Mouse (Mus musculus) adrenal gland, adult 8-10 months (tissue): ENCODE data around the gene Sptbn4. TPM values are rescaled to one million over a fixed set of nuclear protein-coding genes. Genes with fewer than 3 reads are reported as not detected.
"Not testable (repeated sequence)": the region's sequence is repeated elsewhere in the genome, so short reads cannot be mapped to it uniquely, and the experiment has no call there.

Experiments used
- DNase-seq: peaks from one replicate; pipeline ENCODE4 v3.0.0; 2022
- total RNA-seq, 4 experiments: library from RNA; stranded (reverse); gene quantifications; 2 replicates each; pipeline ENCODE4 v1.2.4; 2022

The Sptbn4 gene
- total RNA-seq = 1 to 10 TPM; 3.0 to 8.0 (median 4.9) TPM

DNA sequence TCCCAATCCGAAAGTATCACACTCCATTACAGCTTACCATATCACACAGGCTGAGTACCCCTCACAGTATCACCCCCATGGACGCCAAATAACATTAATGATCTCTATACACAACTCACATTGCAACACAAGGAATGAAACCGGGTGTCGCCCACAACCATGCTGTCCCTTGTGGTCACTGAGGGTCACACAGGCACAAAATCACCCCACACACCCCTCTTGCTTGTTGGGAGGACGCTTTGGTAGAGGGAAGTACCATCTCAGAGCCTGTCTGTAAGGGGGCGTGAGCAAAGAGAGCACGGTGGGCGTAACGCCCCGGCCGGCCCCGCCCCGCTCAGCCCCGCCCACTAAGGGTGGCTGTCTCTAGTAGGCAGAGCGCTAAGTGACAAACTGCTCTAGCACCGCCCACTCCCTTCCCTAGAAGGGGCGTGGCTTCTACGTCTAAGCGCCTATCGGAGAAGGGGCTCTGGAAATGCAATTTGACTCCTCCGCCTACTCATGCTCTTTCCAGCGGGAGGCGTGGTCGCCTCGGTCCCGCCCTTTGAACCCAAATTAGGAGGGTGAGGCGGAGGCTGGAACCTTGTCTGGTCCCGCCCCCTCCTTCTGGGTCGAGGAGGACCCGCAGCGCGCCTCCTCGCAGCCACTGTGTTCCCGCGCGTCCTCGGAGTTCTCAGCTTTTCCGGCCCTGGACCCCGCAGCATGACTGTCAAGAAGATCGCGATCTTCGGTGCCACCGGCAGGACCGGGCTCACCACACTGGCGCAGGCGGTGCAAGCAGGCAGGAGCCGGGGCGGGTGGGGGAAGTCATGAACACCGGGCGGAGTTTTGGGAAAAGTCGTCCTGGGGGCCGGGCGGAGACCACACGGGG, at the start of gene Sptbn4, which contains the start of gene Blvrb:
TSS of gene Sptbn4 (minus strand) at position 268 of the 868 bp plus-strand sequence.
TSS of gene Blvrb (plus strand) at position 560 of the 868 bp plus-strand sequence.
- peak; percentile 100 for DNase-seq

DNA sequence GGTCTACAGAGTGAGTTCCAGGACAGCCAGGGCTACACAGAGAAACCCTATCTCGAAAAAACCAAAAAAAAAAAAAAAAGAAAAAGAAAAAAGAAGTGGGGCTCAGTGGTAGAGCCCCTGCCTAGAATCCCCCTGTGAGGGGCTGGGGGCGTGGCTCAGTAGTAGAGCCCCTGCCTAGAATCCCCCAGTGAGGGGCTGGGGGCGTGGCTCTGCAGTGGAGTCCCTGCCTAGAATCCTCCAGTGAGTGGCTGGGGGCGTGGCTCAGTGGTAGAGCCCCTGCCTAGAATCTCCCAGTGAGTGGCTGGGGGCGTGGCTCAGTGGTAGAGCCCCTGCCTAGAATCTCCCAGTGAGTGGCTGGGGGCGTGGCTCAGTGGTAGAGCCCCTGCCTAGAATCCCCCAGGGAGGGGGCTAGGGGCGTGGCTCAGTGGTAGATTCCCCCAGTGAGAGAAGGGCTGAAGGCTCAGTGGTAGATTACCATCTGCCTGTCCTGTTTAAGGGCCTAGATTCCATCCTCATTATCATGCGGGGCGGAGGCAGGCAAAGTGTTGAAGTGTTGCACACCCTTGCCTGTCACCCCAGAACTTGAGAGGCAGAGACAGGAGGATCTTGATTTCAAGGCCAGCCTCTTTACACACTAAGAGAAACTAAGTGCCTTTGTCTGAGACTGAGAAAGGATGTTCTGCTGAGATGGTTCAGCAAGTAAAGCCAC, 47.3 kb upstream of the Sptbn4 start:
- DNase-seq = not testable (repeated sequence)

DNA sequence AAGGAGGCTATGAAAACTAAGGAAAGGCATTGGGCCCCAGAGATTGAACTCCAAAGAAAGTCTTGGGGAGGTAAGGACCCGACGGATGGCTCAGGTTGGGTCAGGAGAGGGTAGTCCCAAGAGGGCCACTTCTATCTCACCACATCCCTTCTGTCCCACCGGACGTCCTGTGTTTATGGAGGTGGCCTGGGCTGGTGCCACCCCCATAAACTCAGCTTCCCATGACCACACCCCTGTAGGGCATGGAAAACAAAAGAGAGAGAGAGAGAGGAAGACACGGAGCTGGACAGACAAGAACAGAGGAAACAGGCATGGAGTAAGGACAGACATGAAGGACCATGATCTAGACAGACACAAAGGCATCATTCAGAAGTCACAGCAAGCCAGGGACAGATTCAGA, 46.0 kb upstream of the Sptbn4 start:
- DNase-seq = no peak

DNA sequence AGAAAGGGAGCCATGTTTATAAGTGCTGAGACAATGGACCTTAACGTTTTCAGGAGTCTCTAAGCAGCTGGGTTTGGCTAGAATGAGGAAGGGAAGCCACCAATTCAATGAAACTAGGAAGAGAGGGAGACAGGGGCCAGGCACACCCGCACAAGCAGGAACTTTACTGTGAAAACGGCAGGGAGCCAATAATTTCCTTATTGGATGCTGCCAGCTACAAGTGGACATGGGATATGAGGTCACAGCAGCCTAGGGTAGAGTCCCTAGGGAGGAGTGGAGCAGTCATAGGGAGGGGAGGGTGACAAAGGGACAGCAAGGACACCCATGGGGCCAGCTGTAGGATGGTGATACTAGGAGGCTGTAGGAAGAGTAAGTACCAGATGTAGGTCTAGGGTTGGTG, 45.5 kb upstream of the Sptbn4 start:
- no peak for DNase-seq

DNA sequence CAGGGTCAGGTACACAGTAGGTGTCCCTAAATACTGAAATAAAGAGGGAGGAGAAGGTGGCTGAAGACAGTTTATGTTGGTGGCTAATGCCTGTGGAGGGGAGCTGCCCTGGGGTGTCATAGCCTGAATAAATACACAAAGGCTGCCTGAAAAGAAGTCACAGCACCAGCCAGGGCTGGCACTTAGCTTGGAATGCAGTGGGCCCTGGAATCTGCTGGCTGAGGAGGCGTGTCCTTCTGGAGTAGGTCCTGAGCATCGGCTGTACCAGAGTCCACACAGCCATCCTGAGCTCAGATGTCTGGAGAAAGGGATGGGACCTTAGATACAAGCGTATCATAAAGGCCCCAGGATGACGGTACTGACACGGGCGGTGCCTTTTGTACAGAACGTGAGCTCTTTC, 44.4 kb upstream of the Sptbn4 start:
- no peak for DNase-seq

DNA sequence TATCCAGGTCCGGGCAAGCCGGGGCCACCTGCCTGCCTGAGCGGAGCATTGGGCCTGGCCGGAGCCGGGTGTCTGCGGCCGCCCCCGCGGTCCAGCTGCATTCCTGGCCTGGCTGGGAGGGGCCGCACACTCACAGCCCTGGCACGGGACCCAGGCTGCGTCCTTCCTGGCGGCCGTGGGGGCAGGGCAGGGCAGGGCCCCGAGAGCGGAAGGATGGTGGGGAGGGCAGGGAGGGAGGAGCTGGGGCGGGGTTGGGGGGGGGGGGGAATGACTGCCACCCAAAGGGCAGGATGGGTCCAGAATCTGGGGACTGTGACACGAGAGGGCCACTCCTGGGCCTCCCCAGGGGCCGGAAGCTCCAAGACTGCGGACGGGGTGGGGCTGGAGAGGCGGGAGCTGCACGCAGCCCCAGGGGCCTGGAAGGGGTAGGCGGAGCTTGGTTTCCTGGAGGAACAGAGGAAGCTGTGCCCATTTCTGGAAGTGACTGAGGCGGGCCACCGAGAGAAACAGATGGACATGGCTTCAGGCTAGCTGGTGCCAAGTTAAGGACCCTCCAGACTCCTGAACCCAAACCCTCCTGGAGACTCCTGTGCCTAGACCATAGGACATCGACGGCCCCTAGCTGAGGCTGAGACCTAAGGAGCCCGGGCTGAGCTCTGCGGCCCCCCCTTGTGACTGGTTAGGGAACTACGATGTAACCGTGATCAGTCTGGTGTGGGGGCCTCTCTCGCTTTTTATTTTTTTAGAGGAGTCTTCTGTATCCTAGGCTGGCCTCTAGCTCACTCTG, 43.2 kb upstream of the Sptbn4 start:
- peak; percentile 96 for DNase-seq

DNA sequence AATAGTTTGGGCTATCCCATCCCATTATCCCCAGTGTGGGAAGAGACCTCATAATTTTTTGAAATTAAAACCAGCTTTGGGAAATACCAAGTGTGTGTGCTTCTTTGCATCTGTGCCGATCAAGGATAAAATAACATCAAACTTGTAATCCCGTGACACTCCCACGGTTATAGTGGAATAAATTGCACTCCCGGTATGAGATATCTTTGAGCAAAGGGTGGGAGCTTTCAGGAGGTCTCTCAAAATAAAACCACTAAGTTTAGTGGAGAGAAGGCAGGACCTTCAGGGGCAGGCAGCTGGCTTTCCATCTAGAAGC, 42.7 kb upstream of the Sptbn4 start:
- DNase-seq = no peak

DNA sequence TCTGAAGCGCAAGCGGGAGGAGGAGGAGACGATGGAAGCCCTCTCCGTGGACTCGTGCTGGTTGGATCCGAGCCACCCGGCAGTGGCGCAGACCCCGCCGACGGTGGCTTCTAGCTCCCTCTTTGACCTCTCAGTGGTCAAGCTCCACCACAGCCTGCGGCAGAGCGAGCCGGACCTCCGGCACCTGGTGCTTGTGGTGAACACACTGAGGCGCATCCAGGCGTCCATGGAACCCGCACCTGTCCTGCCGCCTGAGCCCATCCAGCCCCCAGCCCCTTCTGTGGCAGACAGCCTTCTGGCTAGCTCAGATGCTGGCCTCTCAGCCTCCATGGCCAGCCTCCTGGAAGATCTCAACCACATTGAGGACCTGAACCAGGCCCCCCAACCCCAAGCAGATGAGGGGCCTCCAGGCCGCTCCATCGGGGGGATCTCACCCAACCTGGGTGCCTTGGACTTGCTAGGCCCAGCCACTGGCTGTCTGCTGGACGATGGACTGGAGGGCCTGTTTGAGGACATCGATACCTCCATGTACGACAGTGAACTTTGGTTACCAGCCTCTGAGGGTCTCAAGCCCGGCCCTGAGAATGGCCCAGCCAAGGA, 41.9 kb upstream of the Sptbn4 start:
- no peak for DNase-seq

DNA sequence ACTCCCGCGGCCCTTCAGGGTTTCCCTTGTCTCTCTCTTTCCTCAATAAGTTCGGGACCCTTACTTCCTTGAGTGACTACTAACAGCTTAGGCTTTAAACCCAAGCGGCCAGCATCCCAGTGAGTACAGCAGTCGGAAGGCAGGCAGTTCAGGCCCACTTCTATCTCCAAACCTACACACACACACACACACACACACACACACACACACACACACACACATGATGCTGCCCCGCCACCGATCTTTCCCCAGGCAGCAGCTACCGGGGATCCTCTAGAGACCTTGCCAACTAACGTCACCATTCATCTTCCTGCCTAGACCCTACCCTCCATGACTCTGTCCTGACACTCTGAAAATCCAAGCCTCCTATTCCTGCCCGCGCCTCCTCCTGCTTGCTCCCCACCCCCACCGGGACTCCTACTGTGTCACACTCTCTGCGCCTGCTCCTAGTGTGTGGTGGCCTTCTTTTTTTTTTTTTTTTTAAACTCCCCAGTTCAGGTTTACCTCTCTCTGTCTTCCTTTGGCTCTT, 40.3 kb upstream of the Sptbn4 start:
- DNase-seq = peak; percentile 79

DNA sequence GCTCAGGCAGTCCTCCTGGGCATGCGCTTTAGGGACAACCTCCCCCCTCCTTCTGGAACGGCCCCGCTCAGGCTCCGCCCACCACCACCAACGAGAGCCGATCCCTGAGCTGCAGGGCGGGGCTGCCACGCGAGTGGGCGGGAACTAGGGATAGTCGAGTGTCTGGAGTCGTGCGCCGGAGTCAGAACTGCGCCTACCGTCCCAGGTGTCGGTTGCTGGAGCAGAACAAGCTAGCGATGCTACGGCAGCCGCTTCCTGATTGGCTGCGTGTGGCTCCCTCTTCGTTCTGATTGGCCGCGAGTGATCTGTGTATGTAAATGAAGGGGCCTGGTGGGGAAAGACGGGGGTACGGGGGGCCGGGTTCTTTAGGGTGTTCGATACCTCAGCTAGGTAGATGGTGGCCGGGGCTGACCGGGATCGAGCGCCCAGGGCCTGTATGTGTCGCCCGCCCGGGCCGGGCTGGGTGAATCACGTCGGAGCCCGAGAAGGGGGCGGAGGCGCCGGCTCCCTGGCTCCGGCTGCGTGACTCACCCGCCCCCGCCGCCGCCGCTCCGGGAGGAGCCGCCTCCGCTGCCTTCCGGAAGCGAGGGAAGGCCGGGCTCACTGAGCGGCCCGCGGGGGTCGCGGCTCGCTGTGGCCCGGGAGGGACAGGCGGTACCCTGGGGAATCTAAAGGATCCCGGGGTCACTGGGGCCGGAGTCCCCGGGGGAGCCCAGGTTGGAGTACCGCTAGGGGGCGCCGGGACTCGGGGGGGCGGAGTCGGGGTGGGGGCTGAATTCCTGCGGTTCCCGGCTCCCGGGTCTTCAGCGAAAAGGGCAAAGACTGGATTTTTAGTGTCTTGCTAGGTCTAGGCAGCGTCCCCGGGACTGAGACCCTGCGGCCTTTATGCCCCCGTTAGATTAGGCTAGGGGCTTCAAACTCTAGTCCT, 39.5 kb upstream of the Sptbn4 start, which contains the start of gene Sertad1:
TSS of gene Sertad1 (plus strand) at position 141 of the 928 bp plus-strand sequence.
- peak; percentile 100 for DNase-seq

DNA sequence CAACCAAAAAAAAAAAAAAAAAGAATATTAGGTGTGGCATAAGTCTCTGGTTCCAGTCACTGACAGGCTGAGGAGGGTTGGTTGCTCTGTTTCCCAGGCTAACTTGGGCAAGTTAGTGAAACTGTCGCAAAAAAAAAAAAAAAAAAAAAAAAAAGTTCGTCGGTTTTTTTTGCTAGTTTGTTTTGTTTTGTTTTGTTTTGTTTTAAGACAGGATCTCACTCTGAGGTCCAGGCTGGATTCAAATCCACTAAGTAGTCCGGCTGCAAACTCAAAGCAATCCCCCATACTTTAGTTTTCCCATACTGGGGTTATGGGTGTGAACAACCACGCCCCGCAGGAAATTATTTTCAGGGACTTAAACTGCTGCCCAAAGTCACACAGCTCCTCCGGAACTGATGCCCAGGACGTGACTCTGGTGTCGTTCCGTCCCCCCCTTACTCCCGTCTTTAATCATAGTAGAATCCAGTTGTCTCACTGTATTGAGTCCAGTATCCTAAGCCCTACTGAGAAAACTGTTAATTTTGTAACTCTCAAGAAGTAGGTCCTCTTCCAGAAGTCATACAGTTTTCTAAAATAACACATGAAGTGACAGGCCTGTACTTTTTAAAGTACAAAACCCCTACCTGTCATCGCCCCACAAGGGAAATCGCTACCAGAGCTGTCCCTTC, 38.8 kb upstream of the Sptbn4 start:
- DNase-seq = no peak

DNA sequence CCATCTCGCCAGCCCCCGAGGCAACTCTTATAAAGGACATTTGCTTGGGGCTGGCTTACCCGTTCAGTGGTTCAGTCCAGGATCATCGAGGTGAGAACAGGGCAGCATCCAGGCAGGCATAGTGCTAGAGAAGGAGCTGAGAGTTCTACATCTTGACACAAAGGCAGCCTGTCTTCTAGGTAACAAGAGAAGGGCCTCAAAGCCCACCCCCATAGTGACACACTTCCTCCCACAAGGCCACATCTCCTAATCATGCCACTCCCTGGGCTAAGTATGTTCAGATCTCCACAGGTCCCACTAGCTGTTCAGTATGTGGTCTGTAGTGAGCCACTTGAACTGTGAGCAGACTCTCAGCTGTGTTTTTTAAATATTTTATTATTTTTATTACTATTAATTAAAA, 36.4 kb upstream of the Sptbn4 start:
- DNase-seq = no peak

DNA sequence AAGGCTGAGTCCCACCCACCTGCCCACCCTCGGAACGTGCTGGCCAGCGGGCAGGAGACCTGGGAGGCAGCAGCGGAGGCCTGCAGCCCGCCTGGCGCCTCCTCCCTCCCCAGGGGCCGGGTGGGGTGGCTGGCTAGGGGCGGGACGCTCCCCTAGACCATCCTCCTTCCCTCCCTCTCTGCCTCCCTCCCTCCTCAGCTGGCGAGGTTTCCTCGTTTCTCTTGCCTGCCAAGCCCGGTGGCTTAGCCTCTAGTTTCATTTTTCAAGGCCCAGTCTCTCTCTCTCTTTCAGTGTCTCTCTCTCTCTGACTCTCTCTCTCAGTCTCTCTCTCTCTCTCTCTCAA, 34.1 kb upstream of the Sptbn4 start:
- peak; percentile 94 for DNase-seq

DNA sequence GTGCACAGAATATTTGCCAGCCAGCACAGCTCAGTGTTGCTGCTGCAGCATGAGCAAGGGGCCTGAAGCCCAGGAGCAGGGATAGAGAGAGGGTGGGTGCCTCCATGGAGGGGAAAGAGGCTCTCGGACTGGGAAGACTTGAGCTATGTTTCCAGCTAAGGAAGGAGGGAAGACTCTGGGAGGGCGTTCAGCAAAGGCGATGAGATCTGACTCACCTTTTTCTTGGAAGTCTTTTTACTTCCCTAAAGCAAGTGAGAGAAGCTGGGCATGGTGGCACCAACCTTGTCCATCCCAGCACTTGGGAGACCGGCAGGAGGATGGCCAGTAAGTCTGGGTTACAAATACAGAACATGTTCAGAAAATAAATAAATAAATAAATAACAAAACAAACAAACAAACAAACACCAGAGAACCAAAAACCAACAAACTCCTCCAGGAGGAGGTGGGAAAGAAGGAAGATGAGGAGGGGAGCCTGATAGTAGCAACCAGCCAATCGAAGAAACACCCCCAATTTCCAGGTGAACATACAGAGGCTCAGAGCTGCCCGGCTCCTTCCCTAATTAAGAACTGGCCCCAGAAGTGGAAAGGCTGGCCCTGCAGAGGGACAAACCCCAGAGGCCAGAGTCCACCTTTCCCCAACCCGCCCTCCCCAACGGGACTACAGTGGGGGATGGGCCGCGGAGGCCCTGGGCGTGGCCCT, 33.6 kb upstream of the Sptbn4 start:
- DNase-seq = no peak

DNA sequence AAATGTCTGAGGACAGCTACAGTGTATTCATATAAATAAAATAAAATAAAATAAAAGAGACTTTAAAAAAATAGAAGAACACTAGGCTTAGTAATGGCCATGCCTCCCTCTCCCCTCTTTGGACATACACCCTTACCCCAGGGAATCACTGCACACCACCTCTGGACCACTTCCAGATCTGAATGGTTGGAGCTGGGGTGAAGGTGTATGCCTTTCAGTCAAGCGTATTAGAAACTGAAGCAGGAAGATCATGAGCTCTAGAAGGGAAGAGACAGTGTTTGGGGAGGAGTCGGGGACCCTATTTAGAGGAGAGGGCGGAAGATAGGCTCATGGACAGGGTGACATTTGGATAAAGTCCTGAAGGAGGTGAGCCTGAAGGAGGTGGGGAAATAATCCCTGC, 33.0 kb upstream of the Sptbn4 start:
- no peak for DNase-seq

DNA sequence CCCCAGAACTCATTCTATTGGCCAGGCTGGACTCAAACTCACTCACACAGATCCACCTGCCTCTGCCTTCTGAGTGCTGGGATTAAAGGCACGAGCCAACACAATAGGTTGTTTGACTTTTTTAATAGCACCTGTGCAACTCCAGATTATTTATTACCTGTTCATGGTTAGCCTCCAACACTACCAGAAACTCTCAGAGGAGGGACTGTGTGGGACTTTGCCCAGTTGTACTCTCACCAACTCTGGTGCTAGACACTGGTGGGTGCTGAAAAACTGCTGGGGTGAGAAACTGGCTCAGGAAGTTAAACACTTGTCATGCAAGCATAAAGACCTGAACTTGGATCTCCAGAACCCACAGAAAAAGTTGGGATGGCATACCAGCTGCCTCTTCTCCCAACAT, 32.3 kb upstream of the Sptbn4 start:
- no peak for DNase-seq

DNA sequence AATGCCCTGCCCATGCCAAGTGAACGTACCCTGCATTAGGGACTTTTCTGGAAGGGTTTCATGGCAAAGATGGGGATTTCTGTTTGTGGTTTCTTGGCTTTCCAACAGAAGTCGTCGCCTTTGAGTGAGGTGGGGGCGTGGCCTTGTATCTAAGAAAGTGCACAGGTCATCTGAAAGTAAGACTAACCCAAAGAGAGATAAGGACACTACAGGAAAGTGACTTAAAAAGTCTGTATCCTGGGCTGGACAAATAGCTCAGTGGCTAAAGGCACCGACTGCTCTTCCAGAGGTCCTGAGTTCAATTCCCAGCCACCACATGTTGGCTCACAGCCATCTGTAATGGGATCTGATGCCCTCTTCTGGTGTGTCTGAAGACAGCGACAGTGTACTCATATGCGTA, 31.1 kb upstream of the Sptbn4 start:
- DNase-seq = no peak

DNA sequence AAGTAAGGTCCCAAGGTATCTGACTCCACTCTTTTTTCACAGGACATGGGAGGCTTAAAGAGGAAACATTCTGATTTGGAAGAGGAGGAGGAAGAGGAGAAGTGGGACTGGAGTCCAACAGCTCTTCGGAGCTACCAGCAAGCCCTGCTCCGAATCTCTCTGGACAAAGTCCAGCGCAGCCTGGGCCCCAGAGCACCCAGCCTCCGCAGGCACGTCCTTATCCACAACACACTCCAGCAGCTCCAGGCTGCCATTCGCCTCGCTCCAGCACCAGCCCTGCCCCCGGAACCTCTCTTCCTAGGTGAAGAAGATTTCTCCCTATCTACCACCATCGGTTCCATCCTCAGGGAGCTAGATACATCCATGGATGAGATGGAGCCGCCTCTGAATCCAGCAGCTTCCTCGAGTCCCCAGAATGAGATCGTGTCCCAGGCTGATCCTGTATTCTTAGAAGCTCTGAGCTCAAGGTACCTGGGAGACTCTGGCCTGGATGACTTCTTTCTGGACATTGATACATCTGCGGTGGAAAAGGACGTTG, 28.7 kb upstream of the Sptbn4 start:
- DNase-seq = no peak

DNA sequence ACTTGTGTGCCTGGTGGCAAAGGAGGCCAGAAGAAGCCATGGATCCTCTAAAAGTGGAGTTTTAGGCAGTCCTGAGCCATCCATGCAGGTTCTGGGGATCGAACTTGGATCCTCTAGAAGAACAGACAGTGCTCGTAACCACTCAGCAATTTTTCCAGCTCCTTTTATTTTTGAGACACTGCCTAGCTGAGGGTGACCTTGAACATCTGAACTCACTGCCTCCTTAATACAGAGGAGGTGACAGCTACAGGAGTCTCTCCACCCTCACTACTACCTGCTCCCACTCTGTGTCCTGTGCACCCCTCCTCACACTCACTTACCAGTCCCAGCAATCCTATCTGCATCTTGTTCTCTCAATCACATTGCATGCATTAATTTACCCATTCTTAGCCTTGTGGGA, 28.1 kb upstream of the Sptbn4 start:
- no peak for DNase-seq

DNA sequence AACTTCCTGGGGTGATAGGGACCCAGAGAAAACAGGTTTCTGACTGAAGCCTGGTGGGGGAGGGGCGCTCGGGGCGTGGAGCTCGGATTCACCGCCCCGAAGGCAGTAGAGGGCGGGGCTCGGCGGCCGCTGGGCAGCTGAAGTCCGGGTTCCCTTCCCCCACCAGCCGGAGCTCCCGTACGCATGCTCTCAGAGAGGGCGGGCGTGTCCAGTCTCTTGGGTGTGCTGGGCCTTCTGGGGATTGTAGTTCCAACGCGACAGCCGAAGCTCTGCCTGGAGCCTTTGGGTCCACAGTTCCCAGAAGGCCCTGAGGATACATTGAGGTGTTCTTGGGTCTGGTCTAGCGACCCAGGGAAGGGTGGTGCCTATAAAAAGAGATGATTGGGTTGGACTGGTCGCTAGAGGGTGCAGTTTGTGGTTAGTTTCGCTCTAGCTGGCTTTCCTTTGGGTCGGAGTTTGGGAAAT, 27.0 kb upstream of the Sptbn4 start:
- DNase-seq = peak; percentile 99
